Mouse (Mus musculus): ENCODE data around the gene Slc7a7. TPM values are rescaled to one million over a fixed set of nuclear protein-coding genes. Genes with fewer than 3 reads are reported as not detected.

Slc7a7 gene
- polyA plus RNA-seq, 1 experiment from 2014 or later = 20.7 TPM

GRCm38 (mm10) chr14:54430406-54431145 lies 13.0 kb upstream of the Slc7a7 start:
- ATAC-seq (no peak), DNase-seq (ENCODE audit: low spot score) (peak; percentile 34)
- H3K4me1 ChIP-seq (ENCODE audit: insufficient read depth, low read depth, low read length) = peaks cover 36% of the 10 kb centered on the region; the same call in 1 of the 2 replicates
- H3K27me3 ChIP-seq (replicated peaks; ENCODE audit: insufficient read depth, low read length) = no peaks in the 10 kb centered on the region
- H3K9me3 ChIP-seq (ENCODE audit: low read length) = no peaks in the 10 kb centered on the region
- WGBS = 5% methylated on average over 18 of the region's 18 CpGs
- peak overlapping the region; percentile 77 for H3K4me2 ChIP-seq (replicated peaks; ENCODE audit: low read depth, low read length)
- peak overlapping the region; percentile 97 for H3K9ac ChIP-seq (replicated peaks; ENCODE audit: low read depth)
- H3K4me3 ChIP-seq (ENCODE audit: low read depth, low read length) = peak overlapping the region; percentile 89
- TF ChIP-seq CTCF (IDR thresholded peaks at IDR 0.05) (no peak), EP300 (IDR thresholded peaks at IDR 0.05) (no peak)
- peak overlapping the region; percentile 98 for H3K27ac ChIP-seq (ENCODE audit: low read length)
- H3K36me3 ChIP-seq (ENCODE audit: insufficient read depth, low read length) = no peaks in the 10 kb centered on the region

- H3K4me1 ChIP-seq (ENCODE audit: insufficient read depth, low read depth, low read length) = peaks cover 32% of the 10 kb centered on the region; the same call in 1 of the 2 replicates
- 0 out of 2 replicates have a peak overlapping the region, but pooled peaks have one; percentile 5 for H3K4me2 ChIP-seq (replicated peaks; ENCODE audit: low read depth, low read length)
- no peaks in the 10 kb centered on the region for H3K9me3 ChIP-seq (ENCODE audit: low read length)
- peak overlapping the region; percentile 3; the same call in 1 of the 2 replicates for H3K27ac ChIP-seq (ENCODE audit: low read length)
- H3K4me3 ChIP-seq (ENCODE audit: low read depth, low read length) = no peak overlapping the region
- no peak for ATAC-seq
- no peaks in the 10 kb centered on the region for H3K36me3 ChIP-seq (ENCODE audit: insufficient read depth, low read length)
- no peak for DNase-seq (ENCODE audit: low spot score)
- no peak overlapping the region; the same call in 1 of the 2 replicates for H3K9ac ChIP-seq (replicated peaks; ENCODE audit: low read depth)
- no peaks in the 10 kb centered on the region for H3K27me3 ChIP-seq (replicated peaks; ENCODE audit: insufficient read depth, low read length)
- TF ChIP-seq EP300 (IDR thresholded peaks at IDR 0.05) (no peak), CTCF (IDR thresholded peaks at IDR 0.05) (no peak)
- 44% methylated on average over 7 of the region's 7 CpGs for WGBS
These were observed 11.9 kb upstream of the Slc7a7 start for GRCm38 (mm10) chr14:54429332-54430093.

GRCm38 (mm10) chr14:54428421-54428820 lies 10.8 kb upstream of the Slc7a7 start:
- H3K4me1 ChIP-seq (ENCODE audit: insufficient read depth, low read depth, low read length) = peaks cover 21% of the 10 kb centered on the region; the same call in 1 of the 2 replicates
- DNase-seq (ENCODE audit: low spot score) = no peak
- no peak for ATAC-seq
- no peaks in the 10 kb centered on the region for H3K27me3 ChIP-seq (replicated peaks; ENCODE audit: insufficient read depth, low read length)
- H3K4me3 ChIP-seq (ENCODE audit: low read depth, low read length) = no peak overlapping the region
- no peak overlapping the region for H3K9ac ChIP-seq (replicated peaks; ENCODE audit: low read depth)
- no peaks in the 10 kb centered on the region for H3K9me3 ChIP-seq (ENCODE audit: low read length)
- no peaks in the 10 kb centered on the region for H3K36me3 ChIP-seq (ENCODE audit: insufficient read depth, low read length)
- no peak overlapping the region for H3K4me2 ChIP-seq (replicated peaks; ENCODE audit: low read depth, low read length)
- TF ChIP-seq EP300 (IDR thresholded peaks at IDR 0.05) = no peak
- TF ChIP-seq CTCF (IDR thresholded peaks at IDR 0.05) = no peak
- WGBS = 72% methylated on average over 5 of the region's 5 CpGs
- H3K27ac ChIP-seq (ENCODE audit: low read length) = no peak overlapping the region

GRCm38 (mm10) chr14:54427696-54428095 lies 10.1 kb upstream of the Slc7a7 start:
- TF ChIP-seq CTCF (IDR thresholded peaks at IDR 0.05) = no peak
- TF ChIP-seq EP300 (IDR thresholded peaks at IDR 0.05) = no peak
- Histone ChIP-seq H3K4me1 (ENCODE audit: insufficient read depth, low read depth, low read length) (peaks cover 16% of the 10 kb centered on the region; the same call in 1 of the 2 replicates), H3K9ac (replicated peaks; ENCODE audit: low read depth) (no peak overlapping the region), H3K4me2 (replicated peaks; ENCODE audit: low read depth, low read length) (peak overlapping the region; percentile 87; the same call in 1 of the 2 replicates), H3K27ac (ENCODE audit: low read length) (no peak overlapping the region), H3K4me3 (ENCODE audit: low read depth, low read length) (no peak overlapping the region), H3K9me3 (ENCODE audit: low read length) (no peaks in the 10 kb centered on the region), H3K36me3 (ENCODE audit: insufficient read depth, low read length) (no peaks in the 10 kb centered on the region), H3K27me3 (replicated peaks; ENCODE audit: insufficient read depth, low read length) (no peaks in the 10 kb centered on the region)
- 85% methylated on average over 7 of the region's 7 CpGs for WGBS
- ATAC-seq (no peak), DNase-seq (ENCODE audit: low spot score) (no peak)

GRCm38 (mm10) chr14:54426689-54427398 lies 9.3 kb upstream of the Slc7a7 start, which contains the start of gene Mrpl52:
TSS of gene Mrpl52 (plus strand) at chr14:54426909.
- no peaks in the 10 kb centered on the region for H3K27me3 ChIP-seq (replicated peaks; ENCODE audit: insufficient read depth, low read length)
- no peaks in the 10 kb centered on the region for H3K9me3 ChIP-seq (ENCODE audit: low read length)
- TF ChIP-seq EP300 (IDR thresholded peaks at IDR 0.05) = peak; percentile 67
- no peak for TF ChIP-seq CTCF (IDR thresholded peaks at IDR 0.05)
- ATAC-seq = peak; percentile 79
- H3K27ac ChIP-seq (ENCODE audit: low read length) = peak within 1 kb of the TSS; percentile 85
- DNase-seq (ENCODE audit: low spot score) = peak; percentile 97
- H3K36me3 ChIP-seq (ENCODE audit: insufficient read depth, low read length) = no peaks in the 10 kb centered on the region
- peak within 1 kb of the TSS; percentile 80 for H3K4me3 ChIP-seq (ENCODE audit: low read depth, low read length)
- H3K9ac ChIP-seq (replicated peaks; ENCODE audit: low read depth) = peak within 1 kb of the TSS; percentile 76
- peaks cover 16% of the 10 kb centered on the region; the same call in 1 of the 2 replicates for H3K4me1 ChIP-seq (ENCODE audit: insufficient read depth, low read depth, low read length)
- H3K4me2 ChIP-seq (replicated peaks; ENCODE audit: low read depth, low read length) = peak within 1 kb of the TSS; percentile 87
- under 1% methylated on average over 48 of the region's 48 CpGs for WGBS
